Mouse (Mus musculus) thymus, adult 2 months (tissue): ENCODE data around the gene Slc30a5.

ENCODE experiments used
- CTCF ChIP-seq: fragments of 200-500 bp; IDR thresholded peaks from 2 replicates; pipeline ENCODE4 v1.5.1; 2012; ENCODE audit warnings: mild to moderate bottlenecking, control low read depth, low read length, moderate library complexity, borderline replicate concordance; ENCODE audit not compliant: control insufficient read depth, poor library complexity, insufficient read depth; ENCODE audit errors: extremely low read depth
- POLR2A ChIP-seq: fragments of 200-500 bp; IDR thresholded peaks from 2 replicates; pipeline ENCODE4 v1.6.1; 2012; ENCODE audit warnings: mild to moderate bottlenecking, low read length, control low read depth, moderate library complexity; ENCODE audit not compliant: control insufficient read depth, poor library complexity, insufficient read depth; ENCODE audit errors: extremely low read depth

DNA sequence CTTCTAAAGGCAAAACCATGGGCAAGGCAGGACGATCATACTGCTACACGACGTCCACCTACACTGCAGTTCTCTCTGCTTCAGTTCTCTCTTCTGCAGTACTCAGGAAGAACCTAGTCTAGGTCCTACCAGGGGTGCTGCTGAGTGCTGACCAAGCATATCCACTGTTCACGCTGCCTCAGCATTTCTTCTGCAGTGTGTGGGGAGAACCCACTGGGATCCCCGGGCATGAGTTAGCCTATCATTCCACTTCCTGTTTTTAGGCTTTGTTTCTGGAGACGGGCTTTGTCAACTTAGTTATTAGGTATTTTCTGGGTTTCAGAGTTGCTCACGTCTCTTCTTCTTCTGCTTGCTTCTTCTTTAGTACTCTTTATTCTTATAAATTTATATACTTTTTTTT is 25.9 kb upstream of the Slc30a5 start:
- no peak for TF ChIP-seq CTCF
- TF ChIP-seq POLR2A = no peak
